Mouse (Mus musculus): ENCODE measurements around the gene Ipo13.

- TF ChIP-seq PAX5 (IDR thresholded peaks at IDR 0.05; ENCODE audit: low read length) = no peak
- no peak for TF ChIP-seq TCF12 (IDR thresholded peaks at IDR 0.05; ENCODE audit: low read depth, low read length)
- no peak for TF ChIP-seq NELFE (IDR thresholded peaks at IDR 0.05; ENCODE audit: low read depth, low read length)
- no peak for TF ChIP-seq ZKSCAN1 (IDR thresholded peaks at IDR 0.05; ENCODE audit: borderline replicate concordance, low read depth, low read length)
- no peak for TF ChIP-seq POLR2A (IDR thresholded peaks at IDR 0.05; ENCODE audit: low read depth, low read length)
- no peak for TF ChIP-seq BHLHE40 (IDR thresholded peaks at IDR 0.05; ENCODE audit: low read depth, low read length)
- TF ChIP-seq CTCF (conservative IDR thresholded peaks at IDR 0.05 in 1 of 2, IDR thresholded peaks at IDR 0.05 in 1 of 2; ENCODE audit: low read depth in 2 of 2, low read length in 2 of 2) = no peak
- no peak for TF ChIP-seq MAFK (IDR thresholded peaks at IDR 0.05; ENCODE audit: insufficient replicate concordance, low read length)
- TF ChIP-seq CHD1 (IDR thresholded peaks at IDR 0.05; ENCODE audit: low read depth, low read length) = no peak
- TF ChIP-seq CHD2 (IDR thresholded peaks at IDR 0.05; ENCODE audit: low read length) = no peak
- TF ChIP-seq MXI1 (IDR thresholded peaks at IDR 0.05; ENCODE audit: low read depth, low read length) = no peak
- TF ChIP-seq ETS1 (conservative IDR thresholded peaks at IDR 0.05; ENCODE audit: low read depth, low read length) = no peak
Measured at GRCm38 (mm10) chr4:117882701-117883691, 31.8 kb downstream of the Ipo13 start, which contains the start of gene B4galt2.
